Mouse (Mus musculus) liver, adult (tissue): ENCODE data around the gene Eppin.
"Not testable (repeated sequence)": the region's sequence is repeated elsewhere in the genome, so short reads cannot be mapped to it uniquely, and the experiment has no call there.

ENCODE experiments used
- GATA4 ChIP-seq: IDR thresholded peaks from 2 replicates; pipeline ENCODE4 v1.6.1; 2014; ENCODE audit warnings: mild to moderate bottlenecking, low read length; ENCODE audit not compliant: insufficient replicate concordance

Gene Eppin

GRCm38 (mm10) chr2:164593494-164593893 is at the start of gene Eppin:
Gene Eppin, minus strand, starts transcription at chr2:164593594.
- no peak for TF ChIP-seq GATA4

- no peak for TF ChIP-seq GATA4
Measured at GRCm38 (mm10) chr2:164641881-164642673, 48.7 kb upstream of the Eppin start.

GRCm38 (mm10) chr2:164641129-164641528 is 47.7 kb upstream of the Eppin start:
- TF ChIP-seq GATA4, result no peak

GRCm38 (mm10) chr2:164638696-164639095 is 45.3 kb upstream of the Eppin start, which contains the start of gene Wfdc16:
Gene Wfdc16, minus strand, starts transcription at chr2:164638796.
- TF ChIP-seq GATA4, result no peak

- no peak for TF ChIP-seq GATA4
Measured at GRCm38 (mm10) chr2:164635266-164635665, 41.9 kb upstream of the Eppin start.

GRCm38 (mm10) chr2:164621775-164622174 is 28.4 kb upstream of the Eppin start:
- no peak for TF ChIP-seq GATA4

GRCm38 (mm10) chr2:164619050-164619449 is 25.7 kb upstream of the Eppin start:
- TF ChIP-seq GATA4, result no peak

GRCm38 (mm10) chr2:164615386-164615785 is 22.0 kb upstream of the Eppin start:
- no peak for TF ChIP-seq GATA4

GRCm38 (mm10) chr2:164613471-164613870 is 20.1 kb upstream of the Eppin start, which contains the start of the genes Wfdc6b and Wfdc8:
Gene Wfdc6b, plus strand, starts transcription at chr2:164613522.
Gene Wfdc8, minus strand, starts transcription at chr2:164613626.
- TF ChIP-seq GATA4, result not testable (repeated sequence)

GRCm38 (mm10) chr2:164608781-164609180 is 15.4 kb upstream of the Eppin start:
- no peak for TF ChIP-seq GATA4

GRCm38 (mm10) chr2:164604411-164604810 is 11.0 kb upstream of the Eppin start:
- TF ChIP-seq GATA4, result no peak

GRCm38 (mm10) chr2:164603482-164603881 is 10.1 kb upstream of the Eppin start:
- no peak for TF ChIP-seq GATA4

GRCm38 (mm10) chr2:164600179-164600578 is 6.8 kb upstream of the Eppin start:
- no peak for TF ChIP-seq GATA4

- TF ChIP-seq GATA4, result no peak
Measured at GRCm38 (mm10) chr2:164592014-164592413, 1.4 kb downstream of the Eppin start.

- TF ChIP-seq GATA4, result not testable (repeated sequence)
Measured at GRCm38 (mm10) chr2:164585025-164585725, 8.2 kb downstream of the Eppin start, which contains the start of gene Wfdc6a. Gene Wfdc6a, minus strand, starts transcription at chr2:164585447.

- not testable (repeated sequence) for TF ChIP-seq GATA4
Measured at GRCm38 (mm10) chr2:164573359-164573758, 20.0 kb downstream of the Eppin start, which contains the start of gene Spint3. Gene Spint3, minus strand, starts transcription at chr2:164573459.
